Mouse (Mus musculus): ENCODE measurements at regions not wholly inside any gene's neighbourhood (a gene's known extent, or its start where the extent isn't known, plus 50 kb on each side); places are given as distances from the start of the nearest gene placed in this dataset.

- DNase-seq: no peak
Measured at GRCm38 (mm10) chr1:69470614-69471250, 216.3 kb downstream of the Ikzf2 start.

- no peak for DNase-seq
Measured at GRCm38 (mm10) chr1:69469158-69469901, 217.7 kb downstream of the Ikzf2 start.

GRCm38 (mm10) chr1:69466534-69467275 is 220.3 kb downstream of the Ikzf2 start:
- DNase-seq: peak; percentile 6

- no peak for DNase-seq
Measured at GRCm38 (mm10) chr1:69461191-69461590, 225.9 kb downstream of the Ikzf2 start.

GRCm38 (mm10) chr1:69459899-69460298 is 227.1 kb downstream of the Ikzf2 start:
- DNase-seq: no peak

- DNase-seq: no peak
Measured at GRCm38 (mm10) chr1:69457471-69457870, 229.6 kb downstream of the Ikzf2 start.

GRCm38 (mm10) chr1:69453991-69454390 is 233.1 kb downstream of the Ikzf2 start:
- no peak for DNase-seq

GRCm38 (mm10) chr1:69452910-69453309 is 234.1 kb downstream of the Ikzf2 start:
- no peak for DNase-seq

GRCm38 (mm10) chr1:69450455-69450854 is 236.6 kb downstream of the Ikzf2 start:
- DNase-seq: no peak

GRCm38 (mm10) chr1:69447276-69447675 is 239.8 kb downstream of the Ikzf2 start:
- no peak for DNase-seq

- DNase-seq: no peak
Measured at GRCm38 (mm10) chr1:69444722-69445121, 242.3 kb downstream of the Ikzf2 start.

- DNase-seq: no peak
Measured at GRCm38 (mm10) chr1:69443466-69443865, 243.6 kb downstream of the Ikzf2 start.

- no peak for DNase-seq
Measured at GRCm38 (mm10) chr1:69440564-69441334, 246.3 kb downstream of the Ikzf2 start.

- DNase-seq: no peak
Measured at GRCm38 (mm10) chr1:69437042-69437441, 250.0 kb downstream of the Ikzf2 start.

- DNase-seq: no peak
Measured at GRCm38 (mm10) chr1:69433655-69434357, 253.2 kb downstream of the Ikzf2 start.

- DNase-seq: no peak
Measured at GRCm38 (mm10) chr1:69430683-69431407, 256.2 kb downstream of the Ikzf2 start.

- no peak for DNase-seq
Measured at GRCm38 (mm10) chr1:69429632-69430031, 257.4 kb downstream of the Ikzf2 start.

GRCm38 (mm10) chr1:69397676-69398075 is 289.4 kb downstream of the Ikzf2 start:
- DNase-seq: no peak

GRCm38 (mm10) chr1:69382374-69382773 is 274.5 kb upstream of the Erbb4 start:
- no peak for DNase-seq

- DNase-seq: no peak
Measured at GRCm38 (mm10) chr1:69379741-69380140, 271.9 kb upstream of the Erbb4 start.

GRCm38 (mm10) chr1:69376923-69377706 is 269.3 kb upstream of the Erbb4 start:
- DNase-seq: no peak
